8 mouse cellular contexts compared by ENCODE assay signal in the genomic region with DNA sequence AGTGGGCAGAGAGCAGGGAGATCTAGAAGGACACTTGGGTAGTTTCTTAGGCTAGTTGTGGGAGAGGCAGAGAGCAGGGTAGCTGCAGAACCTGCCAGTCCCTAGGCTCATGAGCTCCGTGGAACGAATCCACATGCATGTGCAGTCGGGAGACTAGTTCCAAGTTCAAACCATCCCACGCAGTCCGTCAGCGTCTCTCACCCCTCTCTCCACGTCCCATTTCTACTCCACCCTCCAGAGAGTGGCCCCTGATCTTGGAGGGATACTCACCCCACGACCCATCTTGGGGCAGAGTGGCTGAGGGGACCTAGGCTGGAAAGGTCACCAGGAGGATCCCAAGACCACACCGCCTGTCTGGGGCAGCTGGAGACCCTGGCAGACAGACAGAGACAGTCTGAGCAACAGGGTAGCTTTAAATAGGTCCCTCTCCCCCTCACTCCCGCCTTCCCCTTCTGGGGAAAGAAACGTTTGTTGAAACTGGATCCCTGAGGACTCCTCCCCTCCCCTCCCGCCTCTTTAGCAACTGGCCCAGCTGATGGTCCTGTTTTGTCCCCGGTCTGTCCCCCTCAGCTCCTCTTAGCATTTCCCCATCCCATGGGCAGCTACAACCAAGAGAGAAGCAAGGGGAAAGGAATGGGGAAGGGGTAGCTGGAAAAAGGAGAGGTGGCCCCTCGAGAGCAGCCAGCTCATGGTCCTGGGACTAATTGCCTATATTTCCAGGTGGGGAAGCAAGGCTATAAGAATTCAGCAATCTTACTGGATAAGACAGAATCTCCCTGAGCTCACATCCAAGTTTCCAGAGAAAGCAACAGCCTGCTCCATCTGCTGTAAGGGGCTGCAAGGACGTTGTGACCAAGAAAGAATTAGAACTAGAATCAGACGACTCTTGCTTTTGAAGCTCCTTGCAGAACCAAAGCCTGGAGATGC. TPM values are rescaled to one million over a fixed set of nuclear protein-coding genes. Genes with fewer than 3 reads are reported as not detected.
A peak's percentile ranks its signal among the peaks of the same experiment; 100 is the strongest.
DNase-seq lines count a peak whose midpoint lies in the region; ATAC-seq and TF ChIP-seq lines count a peak whose summit lies in the region.
"Had no signal": no experiment of that assay in that cellular context is flagged by ENCODE, and none has a peak within 500 bp of the region (broad histone marks: within the 10 kb centered on the region; RNA-seq: fewer than 3 reads in every experiment).

Atp1a2 (minus strand) TSS at position 454 of the 927 bp plus-strand sequence.

- peaks cover 76% of the 10 kb centered on the region for H3K4me1 ChIP-seq in hindbrain, embryonic 10.5 days (replicated peaks)
- peaks cover 81% of the 10 kb centered on the region for H3K4me1 ChIP-seq in limb, embryonic 10.5 days

- H3ac ChIP-seq in myocyte (ENCODE audit: control insufficient read depth, insufficient read length), result peak within 1 kb of the TSS; percentile 26

- H3K27me3 ChIP-seq in hindbrain, embryonic 10.5 days (ENCODE audit: insufficient read depth, poor library complexity, severe bottlenecking), result peaks cover 37% of the 10 kb centered on the region
- H3K27me3 ChIP-seq in limb, embryonic 10.5 days (ENCODE audit: low read depth, poor library complexity, severe bottlenecking), result peaks cover 25% of the 10 kb centered on the region; the same call in 1 of the 2 replicates
- no peaks in the 10 kb centered on the region for H3K27me3 ChIP-seq in myocyte (ENCODE audit: control insufficient read depth, insufficient read depth, insufficient read length)

- TF ChIP-seq POLR2A in myocyte (IDR thresholded peaks at IDR 0.05; ENCODE audit: insufficient read length, low read depth), result peak; percentile 62

- 13% methylated on average over 16 of the region's 16 CpGs for WGBS in hindbrain, embryonic 10.5 days
- WGBS in limb, embryonic 10.5 days, result 11% methylated on average over 16 of the region's 16 CpGs

- no peaks in the 10 kb centered on the region for H3K36me3 ChIP-seq in hindbrain, embryonic 10.5 days
- no peaks in the 10 kb centered on the region for H3K36me3 ChIP-seq in limb, embryonic 10.5 days
- no peaks in the 10 kb centered on the region for H3K36me3 ChIP-seq in myocyte (ENCODE audit: control insufficient read depth, insufficient read depth)

- no peak for ATAC-seq in megakaryocyte progenitor cell, adult 5-6 weeks (replicated peaks; ENCODE audit: poor library complexity)

- no peaks in the 10 kb centered on the region for H3K79me2 ChIP-seq in myocyte (ENCODE audit: control insufficient read depth, insufficient read depth)

- H3K4me2 ChIP-seq in myocyte (ENCODE audit: low read depth), result peak within 1 kb of the TSS; percentile 78

- peak within 1 kb of the TSS; percentile 34; the same call in 1 of the 2 replicates for H3K4me3 ChIP-seq in hindbrain, embryonic 10.5 days
- H3K4me3 ChIP-seq in limb, embryonic 10.5 days, result peak within 1 kb of the TSS; percentile 39
- peak within 1 kb of the TSS; percentile 29 for H3K4me3 ChIP-seq in myocyte

- H3K27ac ChIP-seq in hindbrain, embryonic 10.5 days, result peak within 1 kb of the TSS; percentile 79
- H3K27ac ChIP-seq in limb, embryonic 10.5 days, result peak within 1 kb of the TSS; percentile 83
- H3K27ac ChIP-seq: liver, embryonic 14.5 days had no signal

- H3K9me3 ChIP-seq in hindbrain, embryonic 10.5 days, result no peaks in the 10 kb centered on the region
- H3K9me3 ChIP-seq in limb, embryonic 10.5 days (replicated peaks), result no peaks in the 10 kb centered on the region

- DNase-seq in adrenal gland, adult 18-20 months (ENCODE audit: low spot score in 2 of 2), result no peak
- peak in 1 of 2 experiments; percentile 32 for DNase-seq in adrenal gland, postnatal 36 days
- peak; percentile 89 for DNase-seq in gastrocnemius, adult 18-20 months (ENCODE audit: low spot score)
- peak; percentile 54 for DNase-seq in hindbrain, embryonic 10.5 days (ENCODE audit: low spot score)
- peak; percentile 51 for DNase-seq in limb, embryonic 10.5 days (ENCODE audit: low spot score)

TF ChIP-seq in myocyte, 11 proteins besides CTCF, POLR2A, EP300 and RAD21:
- TF ChIP-seq MYOD1 (IDR thresholded peaks at IDR 0.05; ENCODE audit: control insufficient read depth in 1 of 3, insufficient read length in 2 of 3, low read depth in 2 of 3) (peak in 2 of 3 experiments; percentile 54 to 83), MYOG (IDR thresholded peaks at IDR 0.05; ENCODE audit: control insufficient read depth in 1 of 3, insufficient read depth in 1 of 3, insufficient read length in 2 of 3, low read depth in 2 of 3) (peak in 2 of 3 experiments; percentile 67 to 83), TCF3 (IDR thresholded peaks at IDR 0.05; ENCODE audit: insufficient read length, low read depth) (no peak), POLR2AphosphoS2 (IDR thresholded peaks at IDR 0.05; ENCODE audit: insufficient read length, low read depth) (peak; percentile 74)

RNA-seq across cellular contexts. Expression of gene Atp1a2, which starts in this region (rescaled TPM):
- total RNA-seq in adrenal gland, adult 18-20 months (2021), result 100 to 1,000 TPM; 128 to 221 TPM
- 100 to 1,000 TPM; 134 to 155 TPM for total RNA-seq in adrenal gland, postnatal 36 days (2021)
- 1,000 to 10,000 TPM in 1 of 2 experiments, 100 to 1,000 TPM in 1; 896 to 1,049 TPM for total RNA-seq in gastrocnemius, adult 18-20 months (2021)
- 2.1 and 2.3 TPM in 2 replicates for polyA plus RNA-seq in hindbrain, embryonic 10.5 days (2016; fragmentation: Nextera tagmentation; extraction: Ambion mirVana)
- 0.62 and 3.2 TPM in 2 replicates for polyA plus RNA-seq in limb, embryonic 10.5 days (2016; fragmentation: Nextera tagmentation; extraction: Ambion mirVana)
- polyA plus RNA-seq in myocyte (2012; fragmentation: generic; extraction: Trizol), result 92.9 TPM
- not detected in 2 replicates for total RNA-seq in megakaryocyte progenitor cell, adult 5-6 weeks (2015)
- not detected in 2 replicates for total RNA-seq in megakaryocyte progenitor cell, adult 5-6 weeks (2017)

Comparison
In these comparisons a context has a peak if more than half of its experiments do, and no peak if none do; other contexts are left out.
1. RNA of gene Atp1a2 (total RNA-seq): 896 to 1,049 TPM in gastrocnemius, adult 18-20 months, 128 to 221 TPM in adrenal gland, adult 18-20 months and 134 to 155 TPM in adrenal gland, postnatal 36 days; not detected in megakaryocyte progenitor cell, adult 5-6 weeks; every median in the first group is over 100 times any median in the second.
2. RNA of gene Atp1a2 (total RNA-seq): 896 to 1,049 TPM in gastrocnemius, adult 18-20 months; 128 to 221 TPM in adrenal gland, adult 18-20 months and 134 to 155 TPM in adrenal gland, postnatal 36 days; every median in the first group is over 4 times any median in the second.
3. RNA of gene Atp1a2 (polyA plus RNA-seq): 92.9 TPM in myocyte (single experiment); 0.62 to 3.2 TPM in limb, embryonic 10.5 days and 2.1 to 2.3 TPM in hindbrain, embryonic 10.5 days; every median in the first group is over 10 times any median in the second.
4. DNase-seq: peak in gastrocnemius, adult 18-20 months (single experiment), hindbrain, embryonic 10.5 days (single experiment) and limb, embryonic 10.5 days (single experiment); none in adrenal gland, adult 18-20 months (0 of 2).
5. Peak in every context shown above with its lines, with median percentiles within 50 percentile points of each other: H3K4me3 ChIP-seq.